Mouse (Mus musculus): ENCODE results near the gene Npr2.
A peak's percentile ranks its signal among the peaks of the same experiment; 100 is the strongest.

- TF ChIP-seq CTCF (IDR thresholded peaks at IDR 0.05): peak; percentile 35; the same call in 1 of the 2 replicates
- peak; percentile 50; the same call in 1 of the 2 replicates for TF ChIP-seq EP300 (IDR thresholded peaks at IDR 0.05)
Measured at GRCm38 (mm10) chr4:43656339-43657109, 24.8 kb downstream of the Npr2 start, which contains the start of gene Hint2.
